Mouse (Mus musculus): ENCODE data around the gene Gpr62.

GRCm38 (mm10) chr9:106499667-106500066 is 33.9 kb upstream of the Gpr62 start, which contains the start of gene Iqcf1:
- TF ChIP-seq CTCF (IDR thresholded peaks at IDR 0.05; ENCODE audit: control insufficient read depth, insufficient read depth, insufficient replicate concordance, low read depth, low read length) (no peak), POLR2A (IDR thresholded peaks at IDR 0.05; ENCODE audit: control insufficient read depth, low read depth, low read length) (peak; percentile 37; the same call in 1 of the 2 replicates)
